Mouse (Mus musculus) liver, embryonic 15.5 days (tissue): Measurements from ENCODE around the gene B4galt5. TPM values are rescaled to one million over a fixed set of nuclear protein-coding genes. Genes with fewer than 3 reads are reported as not detected.
A peak's percentile ranks its signal among the peaks of the same experiment; 100 is the strongest.

Experiments
- ATAC-seq: fragments of 200-750 bp; cut with Nextera tagmentation; 2 replicates; pipeline ENCODE4 v1.8.0; 2017; ENCODE audit warnings: moderate number of reproducible peaks, mild to moderate bottlenecking, moderate library complexity; ENCODE audit not compliant: insufficient read depth
- H3K27ac ChIP-seq: fragments of 300-500 bp; sonication (generic); replicated peaks from 2 replicates; pipeline ENCODE4 v1.5.1; 2015; ENCODE audit warnings: mild to moderate bottlenecking, inconsistent platforms
- H3K27me3 ChIP-seq: fragments of 300-500 bp; sonication (generic); 2 replicates; pipeline ENCODE4 v1.6.1; 2015; ENCODE audit warnings: mild to moderate bottlenecking, inconsistent platforms
- H3K36me3 ChIP-seq: fragments of 300-500 bp; sonication (generic); replicated peaks from 2 replicates; pipeline ENCODE4 v1.6.1; 2015; ENCODE audit warnings: moderate library complexity, mild to moderate bottlenecking, inconsistent platforms
- H3K4me1 ChIP-seq: fragments of 300-500 bp; sonication (generic); replicated peaks from 2 replicates; pipeline ENCODE4 v1.6.1; 2015; ENCODE audit warnings: inconsistent platforms
- H3K4me2 ChIP-seq: fragments of 300-500 bp; sonication (generic); 2 replicates; pipeline ENCODE4 v1.6.1; 2015; ENCODE audit warnings: moderate library complexity, mild to moderate bottlenecking, inconsistent platforms
- H3K4me3 ChIP-seq: fragments of 300-500 bp; sonication (generic); replicated peaks from 2 replicates; pipeline ENCODE4 v1.5.1; 2015; ENCODE audit warnings: mild to moderate bottlenecking, inconsistent platforms
- H3K9ac ChIP-seq: fragments of 300-500 bp; sonication (generic); 2 replicates; pipeline ENCODE4 v1.6.1; 2015; ENCODE audit warnings: moderate library complexity, mild to moderate bottlenecking, inconsistent platforms
- H3K9me3 ChIP-seq: fragments of 300-500 bp; sonication (generic); replicated peaks from 2 replicates; pipeline ENCODE4 v1.6.1; 2016; ENCODE audit warnings: inconsistent platforms
- WGBS: fragments of 180-500 bp; shearing (Covaris S2); methylation state at CpG from one replicate; pipeline ENCODE4 v1.1.7; 2015; ENCODE audit warnings: mixed read lengths; ENCODE audit not compliant: insufficient replicate concordance; 5-methylcytosine and 5-hydroxymethylcytosine counted together
- polyA plus RNA-seq: library from polyadenylated mRNA; unstranded; fragments of >200 nt; fragmentation: Nextera tagmentation; extraction: Ambion mirVana; gene quantifications from 2 replicates; pipeline ENCODE4 v1.2.1, GENCODE M21; 2015

The B4galt5 gene
- polyA plus RNA-seq, 1 experiment from 2014 or later = 2.4 TPM

DNA sequence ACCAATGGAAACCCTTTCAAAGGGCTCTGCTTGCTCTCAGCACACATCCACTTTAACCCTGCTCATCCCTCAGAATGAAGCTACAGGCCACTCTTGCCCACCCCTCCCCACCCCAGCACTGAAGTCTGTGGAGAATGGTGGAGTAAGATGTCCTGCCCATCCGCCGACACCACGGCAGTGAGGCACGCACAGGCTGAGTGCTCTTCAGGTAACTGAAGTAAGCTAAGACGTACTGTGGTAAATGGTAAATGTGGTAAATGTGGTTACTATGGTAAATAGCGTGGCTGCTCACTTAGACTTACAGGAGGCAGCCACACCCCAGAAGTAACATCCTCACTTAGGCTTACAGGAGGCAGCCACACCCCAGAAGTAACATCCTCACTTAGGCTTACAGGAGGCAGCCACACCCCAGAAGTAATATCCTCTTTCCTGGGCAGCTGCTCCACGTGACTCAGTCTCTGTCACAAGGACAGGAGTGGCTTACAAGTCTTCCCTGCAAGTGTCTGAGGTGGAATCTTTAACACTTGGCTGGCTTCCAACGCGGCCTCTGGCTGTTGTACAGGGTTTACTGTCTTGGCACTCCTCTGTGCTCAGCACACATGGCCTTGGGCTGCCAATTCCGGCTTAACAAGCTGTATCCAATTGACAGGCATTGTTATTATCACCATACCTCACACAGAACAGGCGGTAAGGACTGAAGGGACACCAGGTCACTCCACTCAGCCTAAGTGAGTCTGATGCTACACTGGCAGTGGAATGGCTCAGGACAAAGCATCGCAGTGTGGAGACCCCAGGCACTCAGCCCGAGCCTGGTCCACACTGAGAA, 35.3 kb downstream of the B4galt5 start:
- Histone ChIP-seq H3K9ac (no peak overlapping the region), H3K27me3 (no peaks in the 10 kb centered on the region), H3K4me3 (no peak overlapping the region), H3K9me3 (no peaks in the 10 kb centered on the region), H3K4me2 (peak overlapping the region; percentile 10; the same call in 1 of the 2 replicates), H3K27ac (0 out of 2 replicates have a peak overlapping the region, but pooled peaks have one; percentile 3), H3K36me3 (0 out of 2 replicates have a peak, but pooled peaks cover 11% of the 10 kb centered on the region), H3K4me1 (peaks cover 45% of the 10 kb centered on the region)
- 51% methylated on average over 13 of the region's 13 CpGs for WGBS
- ATAC-seq = peak; percentile 35

DNA sequence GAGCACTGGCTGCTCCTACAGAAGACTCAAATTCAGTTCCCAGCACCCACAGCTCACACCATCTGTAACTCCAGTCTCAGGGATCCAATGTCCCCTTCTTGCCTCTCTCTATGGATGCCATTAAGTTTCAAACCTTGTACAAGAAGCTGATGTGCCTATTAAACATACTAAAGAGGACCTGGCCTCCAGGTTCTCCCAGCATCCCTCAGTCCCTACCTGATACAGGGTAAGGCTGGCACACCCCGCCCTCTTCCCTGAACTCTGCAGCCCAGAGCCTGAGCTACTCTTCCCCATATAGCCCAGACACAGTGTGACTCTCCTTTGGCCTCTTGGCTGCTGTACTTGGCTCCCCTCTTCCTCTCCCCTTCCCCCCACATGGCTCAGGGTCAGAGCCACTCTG, 38.9 kb downstream of the B4galt5 start:
- H3K4me1 ChIP-seq = peaks cover 39% of the 10 kb centered on the region
- no peaks in the 10 kb centered on the region for H3K27me3 ChIP-seq
- 81% methylated on average over 1 of the region's 1 CpGs for WGBS
- no peak overlapping the region for H3K9ac ChIP-seq
- no peak for ATAC-seq
- H3K4me2 ChIP-seq = no peak overlapping the region
- no peak overlapping the region for H3K4me3 ChIP-seq
- no peaks in the 10 kb centered on the region for H3K9me3 ChIP-seq
- H3K27ac ChIP-seq = no peak overlapping the region
- peaks cover 19% of the 10 kb centered on the region; the same call in 1 of the 2 replicates for H3K36me3 ChIP-seq

DNA sequence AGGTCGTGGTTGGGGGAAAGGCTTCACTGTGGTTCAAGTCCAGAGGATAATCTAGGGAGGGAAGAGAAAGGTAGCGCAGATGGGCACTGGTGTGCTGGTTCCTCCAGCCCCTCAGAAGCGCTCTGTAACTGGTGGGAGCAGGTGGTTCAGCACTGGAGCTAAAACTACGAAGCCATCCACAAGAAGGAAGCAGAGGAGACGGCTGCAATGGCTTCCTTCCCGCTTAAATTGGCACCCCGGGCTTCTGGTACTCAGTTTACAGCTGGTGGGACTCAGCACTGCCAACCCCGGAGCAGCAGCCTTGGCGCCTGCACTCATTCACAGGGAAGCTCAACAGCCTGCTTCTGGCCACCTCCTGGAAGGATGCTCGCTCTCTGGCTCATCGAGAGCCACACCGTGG, 39.7 kb downstream of the B4galt5 start:
- Histone ChIP-seq H3K4me2 (no peak overlapping the region), H3K9me3 (no peaks in the 10 kb centered on the region), H3K36me3 (peaks cover 21% of the 10 kb centered on the region; the same call in 1 of the 2 replicates), H3K27ac (no peak overlapping the region), H3K27me3 (no peaks in the 10 kb centered on the region), H3K4me3 (no peak overlapping the region), H3K4me1 (peaks cover 32% of the 10 kb centered on the region), H3K9ac (no peak overlapping the region)
- WGBS = 77% methylated on average over 12 of the region's 12 CpGs
- no peak for ATAC-seq

DNA sequence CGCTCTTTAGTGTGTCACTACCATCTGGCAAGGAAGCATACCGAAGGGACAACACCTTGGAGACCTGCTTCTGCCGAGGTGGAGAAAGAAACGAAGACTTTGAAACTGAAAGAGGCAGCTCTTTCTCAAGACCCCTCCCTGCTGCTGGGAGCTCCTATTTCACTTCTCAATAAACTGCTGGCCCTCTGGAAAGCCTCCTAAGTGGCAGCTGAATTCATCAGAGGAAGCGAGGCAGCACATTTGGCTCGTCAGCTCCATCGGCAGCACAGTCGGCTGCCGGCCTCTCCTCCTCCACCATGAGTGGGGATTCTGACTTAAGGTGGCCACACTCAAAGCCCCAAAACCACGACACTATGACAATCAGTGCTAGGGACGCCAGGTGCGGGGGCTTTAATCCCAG, 41.3 kb downstream of the B4galt5 start:
- H3K27me3 ChIP-seq = no peaks in the 10 kb centered on the region
- ATAC-seq = no peak
- WGBS = 59% methylated on average over 12 of the region's 12 CpGs
- no peaks in the 10 kb centered on the region for H3K9me3 ChIP-seq
- H3K4me3 ChIP-seq = no peak overlapping the region
- H3K9ac ChIP-seq = no peak overlapping the region
- peaks cover 17% of the 10 kb centered on the region; the same call in 1 of the 2 replicates for H3K4me1 ChIP-seq
- H3K4me2 ChIP-seq = no peak overlapping the region
- H3K27ac ChIP-seq = no peak overlapping the region
- H3K36me3 ChIP-seq = peaks cover 25% of the 10 kb centered on the region; the same call in 1 of the 2 replicates

DNA sequence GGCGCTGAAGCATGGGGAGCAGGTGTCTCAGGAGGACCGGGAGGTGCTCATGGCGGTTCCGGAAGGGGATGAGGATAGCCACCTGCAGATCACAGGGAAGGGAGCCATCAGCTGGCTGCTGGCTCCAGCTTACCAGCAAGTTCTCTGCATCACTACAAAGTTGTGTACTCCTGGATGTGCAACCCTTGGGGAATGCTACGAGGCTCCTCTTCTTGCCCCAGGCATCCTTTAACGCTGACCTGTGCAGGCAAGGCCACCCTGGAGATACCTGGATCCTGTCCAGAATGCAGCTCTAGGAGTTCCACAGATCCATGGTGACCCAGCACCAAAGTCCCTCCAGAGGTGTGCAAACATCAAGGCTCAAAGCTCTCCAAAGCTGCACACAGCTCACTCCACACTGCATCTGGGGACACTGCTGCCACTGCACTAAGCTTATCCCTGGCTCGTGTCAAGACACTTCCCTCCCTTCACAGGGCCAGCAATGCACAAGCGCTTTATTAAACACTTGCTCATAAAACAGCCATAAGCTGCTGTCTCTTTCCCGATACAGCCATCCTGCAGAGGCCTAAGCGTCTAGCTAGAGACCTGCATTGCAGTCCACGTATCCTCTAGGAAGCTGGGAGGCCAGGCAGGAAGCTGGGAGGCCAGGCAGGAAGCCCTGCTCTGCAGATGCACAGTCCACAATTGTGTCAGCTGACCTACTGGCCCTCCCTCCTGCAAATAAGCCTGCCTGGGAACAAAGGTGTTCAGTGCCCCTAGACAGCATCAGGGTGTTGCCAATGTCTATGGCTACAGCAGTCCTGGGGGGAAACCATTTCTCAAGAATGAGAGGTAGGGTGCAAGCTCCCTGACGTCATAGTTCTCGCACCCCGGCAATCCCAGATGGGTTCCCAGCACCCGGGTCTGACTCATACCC, 42.1 kb downstream of the B4galt5 start:
- 62% methylated on average over 15 of the region's 15 CpGs for WGBS
- peak; percentile 40 for ATAC-seq
- H3K4me2 ChIP-seq = no peak overlapping the region
- peaks cover 14% of the 10 kb centered on the region; the same call in 1 of the 2 replicates for H3K4me1 ChIP-seq
- no peak overlapping the region for H3K9ac ChIP-seq
- H3K27ac ChIP-seq = no peak overlapping the region
- peaks cover 26% of the 10 kb centered on the region for H3K36me3 ChIP-seq
- no peak overlapping the region for H3K4me3 ChIP-seq
- H3K9me3 ChIP-seq = no peaks in the 10 kb centered on the region
- H3K27me3 ChIP-seq = no peaks in the 10 kb centered on the region

DNA sequence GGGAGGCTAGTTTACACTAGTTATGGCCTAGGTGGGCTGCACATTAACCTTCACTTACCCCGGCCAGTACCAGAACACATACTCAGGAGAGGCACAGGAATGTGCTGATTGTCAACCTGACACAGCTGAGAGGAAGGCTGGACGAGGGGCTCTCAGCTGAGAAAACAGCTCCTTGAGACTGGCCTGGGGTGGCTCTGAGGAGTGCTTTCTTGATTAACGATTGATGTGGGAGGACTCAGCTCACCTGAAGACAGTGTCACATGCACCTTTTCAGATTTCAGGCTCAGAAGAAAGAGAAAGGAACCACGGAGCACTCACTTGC, 42.7 kb downstream of the B4galt5 start:
- peaks cover 27% of the 10 kb centered on the region for H3K36me3 ChIP-seq
- H3K9ac ChIP-seq = no peak overlapping the region
- WGBS = 68% methylated on average over 4 of the region's 4 CpGs
- H3K9me3 ChIP-seq = no peaks in the 10 kb centered on the region
- H3K4me1 ChIP-seq = peaks cover 14% of the 10 kb centered on the region; the same call in 1 of the 2 replicates
- no peak for ATAC-seq
- H3K4me2 ChIP-seq = no peak overlapping the region
- no peak overlapping the region for H3K4me3 ChIP-seq
- H3K27ac ChIP-seq = no peak overlapping the region
- no peaks in the 10 kb centered on the region for H3K27me3 ChIP-seq

DNA sequence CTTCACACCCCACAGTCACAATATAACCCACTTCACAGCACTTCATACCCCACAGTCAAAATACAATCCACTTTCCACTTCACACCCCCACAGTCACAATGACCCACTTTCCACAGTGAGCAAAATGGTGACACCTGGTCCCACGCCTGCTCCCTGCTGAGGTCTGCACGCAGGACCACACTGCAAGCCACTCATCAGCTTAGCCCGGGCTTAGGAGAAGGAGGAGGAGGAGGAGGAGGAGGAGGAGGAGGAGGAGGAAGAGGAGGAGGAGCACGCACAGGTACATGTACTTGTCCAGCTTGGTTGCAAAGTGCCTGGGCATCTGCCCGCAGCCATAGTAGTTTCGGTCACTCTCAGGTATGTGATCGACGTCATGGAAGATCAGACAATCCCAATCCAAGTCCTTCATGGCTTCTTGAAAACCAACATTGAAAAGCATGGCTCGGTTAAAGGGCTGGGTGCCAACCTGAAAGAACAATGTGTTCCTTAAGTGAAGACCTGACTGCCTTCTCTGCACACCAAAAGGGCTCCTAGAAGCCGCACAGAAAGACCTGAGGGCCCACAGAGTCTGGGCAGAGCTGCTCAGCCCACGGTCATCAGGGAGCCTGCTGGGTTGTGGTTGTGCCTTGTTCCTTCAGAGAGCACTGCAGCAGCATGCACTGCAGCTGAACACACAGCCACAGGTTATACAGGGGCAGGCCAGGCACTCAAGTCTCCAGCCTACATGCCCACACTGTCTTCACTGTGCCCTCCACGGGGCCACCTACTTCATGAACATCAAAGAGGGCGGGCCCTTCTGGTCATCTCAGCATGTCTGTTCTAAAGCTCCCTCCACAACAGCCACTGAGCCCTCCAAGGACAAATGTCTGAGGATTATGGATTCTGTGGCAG, 43.4 kb downstream of the B4galt5 start:
- no peak for ATAC-seq
- H3K4me2 ChIP-seq = no peak overlapping the region
- H3K9me3 ChIP-seq = no peaks in the 10 kb centered on the region
- H3K36me3 ChIP-seq = peaks cover 30% of the 10 kb centered on the region
- H3K27me3 ChIP-seq = no peaks in the 10 kb centered on the region
- no peak overlapping the region for H3K4me3 ChIP-seq
- WGBS = 76% methylated on average over 13 of the region's 13 CpGs
- no peak overlapping the region for H3K27ac ChIP-seq
- peaks cover 14% of the 10 kb centered on the region; the same call in 1 of the 2 replicates for H3K4me1 ChIP-seq
- H3K9ac ChIP-seq = no peak overlapping the region

DNA sequence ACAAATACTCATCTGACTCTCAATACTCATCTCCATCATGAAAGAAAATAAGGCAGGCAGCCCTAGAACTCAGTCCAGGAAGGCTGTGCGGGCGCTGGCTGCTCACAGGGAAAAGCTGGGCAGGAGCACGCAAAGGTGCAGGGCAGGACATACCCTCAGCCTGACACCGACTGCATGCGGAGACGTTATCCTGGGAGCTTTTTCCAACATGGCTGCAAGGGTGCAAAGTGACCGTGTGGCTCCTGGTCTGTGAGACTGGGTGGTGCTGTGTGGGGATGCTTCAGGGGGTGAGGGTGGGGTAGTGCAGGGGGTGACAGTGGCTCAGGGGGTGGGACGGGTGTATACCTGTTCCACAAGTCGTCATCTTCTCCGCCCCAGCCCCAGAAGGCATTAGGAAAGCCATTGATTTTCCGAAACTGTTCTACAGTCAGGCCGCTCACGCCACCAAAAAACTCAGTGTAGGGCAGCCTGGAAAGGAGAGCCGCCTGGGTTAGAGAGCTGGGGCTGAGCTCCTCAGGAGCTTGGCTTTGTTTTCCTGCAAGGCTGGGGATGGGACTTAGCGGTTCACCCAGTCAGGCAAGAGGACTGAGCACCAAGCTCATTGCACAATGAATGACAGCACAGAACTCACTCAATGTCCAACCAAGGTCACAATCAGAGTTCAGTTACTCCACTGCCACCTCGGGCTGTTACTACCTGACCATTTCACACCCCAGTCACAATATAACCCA, 44.2 kb downstream of the B4galt5 start:
- Histone ChIP-seq H3K9ac (no peak overlapping the region), H3K36me3 (peaks cover 26% of the 10 kb centered on the region), H3K4me3 (no peak overlapping the region), H3K27ac (no peak overlapping the region), H3K4me1 (peaks cover 20% of the 10 kb centered on the region), H3K27me3 (no peaks in the 10 kb centered on the region), H3K9me3 (no peaks in the 10 kb centered on the region), H3K4me2 (no peak overlapping the region)
- ATAC-seq = no peak
- 80% methylated on average over 16 of the region's 16 CpGs for WGBS

DNA sequence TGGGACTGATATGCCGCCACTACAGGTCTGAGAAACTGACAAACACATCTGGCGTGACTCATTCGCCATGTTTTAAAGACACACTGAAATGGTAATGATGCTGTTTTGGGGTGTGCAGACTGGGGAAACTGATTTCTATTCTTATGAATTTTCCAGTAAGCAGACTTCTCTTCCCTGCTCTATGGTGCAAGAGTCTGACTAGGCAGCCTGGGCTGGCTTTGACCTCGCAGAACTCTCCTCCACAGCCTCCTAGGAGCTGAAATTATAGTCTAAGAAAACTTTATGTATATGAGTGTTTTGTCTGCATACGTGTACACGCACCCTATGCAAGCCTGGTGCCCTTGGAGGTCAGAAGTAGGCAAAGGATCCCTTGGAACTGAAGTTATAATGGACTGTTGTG, 45.2 kb downstream of the B4galt5 start:
- Histone ChIP-seq H3K27ac (no peak overlapping the region), H3K9ac (no peak overlapping the region), H3K4me2 (no peak overlapping the region), H3K9me3 (no peaks in the 10 kb centered on the region), H3K36me3 (peaks cover 26% of the 10 kb centered on the region), H3K4me3 (no peak overlapping the region), H3K27me3 (no peaks in the 10 kb centered on the region), H3K4me1 (peaks cover 29% of the 10 kb centered on the region)
- 75% methylated on average over 6 of the region's 6 CpGs for WGBS
- no peak for ATAC-seq

DNA sequence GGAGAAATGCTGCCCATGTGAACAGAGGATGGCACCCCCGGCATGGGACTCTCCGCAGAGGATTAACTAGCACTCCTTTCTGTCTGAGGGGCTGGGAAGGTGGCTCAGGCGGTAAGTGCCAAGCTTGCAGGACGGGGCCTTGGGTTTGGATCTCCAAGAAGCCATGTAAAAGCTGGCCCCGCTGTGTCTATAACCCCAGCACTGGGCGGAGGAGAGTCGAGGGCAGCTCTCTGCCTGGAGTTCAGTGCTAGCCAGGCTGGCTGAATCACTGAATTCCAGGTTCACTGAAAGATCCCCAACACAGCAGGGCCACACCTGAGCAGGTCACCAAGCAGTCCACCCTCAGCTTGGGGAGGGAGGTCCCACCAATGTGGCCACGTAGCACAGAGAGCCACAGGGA, 45.8 kb downstream of the B4galt5 start:
- Histone ChIP-seq H3K4me1 (peaks cover 29% of the 10 kb centered on the region), H3K4me2 (no peak overlapping the region), H3K36me3 (peaks cover 26% of the 10 kb centered on the region), H3K9me3 (no peaks in the 10 kb centered on the region), H3K4me3 (no peak overlapping the region), H3K27ac (no peak overlapping the region), H3K9ac (no peak overlapping the region), H3K27me3 (no peaks in the 10 kb centered on the region)
- WGBS = 74% methylated on average over 8 of the region's 8 CpGs
- no peak for ATAC-seq
